Mouse (Mus musculus): ENCODE results near the gene Itga10.

Itga10 gene

GRCm38 (mm10) chr3:96623201-96623600 is 22.2 kb upstream of the Itga10 start:
- TF ChIP-seq GATA4 (IDR thresholded peaks at IDR 0.05; ENCODE audit: insufficient replicate concordance, low read length), result no peak

- TF ChIP-seq GATA4 (IDR thresholded peaks at IDR 0.05; ENCODE audit: insufficient replicate concordance, low read length), result 0 out of 2 replicates have a peak, but pooled peaks have one; percentile 10
Measured at GRCm38 (mm10) chr3:96629729-96630600, 15.4 kb upstream of the Itga10 start, which contains the start of gene Rbm8a. Gene Rbm8a (plus strand): TSS chr3:96629933.

GRCm38 (mm10) chr3:96632058-96632457 is 13.3 kb upstream of the Itga10 start:
- no peak for TF ChIP-seq GATA4 (IDR thresholded peaks at IDR 0.05; ENCODE audit: insufficient replicate concordance, low read length)

GRCm38 (mm10) chr3:96634015-96634414 is 11.4 kb upstream of the Itga10 start:
- no peak for TF ChIP-seq GATA4 (IDR thresholded peaks at IDR 0.05; ENCODE audit: insufficient replicate concordance, low read length)

- TF ChIP-seq GATA4 (IDR thresholded peaks at IDR 0.05; ENCODE audit: insufficient replicate concordance, low read length), result peak; percentile 55; the same call in 1 of the 2 replicates
Measured at GRCm38 (mm10) chr3:96634928-96635879, 10.2 kb upstream of the Itga10 start, which contains the start of the genes Pex11b and Gm42957. Gene Pex11b (plus strand): TSS chr3:96635376. Gene Gm42957 (plus strand): TSS chr3:96635474.

- no peak for TF ChIP-seq GATA4 (IDR thresholded peaks at IDR 0.05; ENCODE audit: insufficient replicate concordance, low read length)
Measured at GRCm38 (mm10) chr3:96635906-96636305, 9.5 kb upstream of the Itga10 start.

GRCm38 (mm10) chr3:96636448-96636847 is 8.9 kb upstream of the Itga10 start:
- TF ChIP-seq GATA4 (IDR thresholded peaks at IDR 0.05; ENCODE audit: insufficient replicate concordance, low read length), result no peak

GRCm38 (mm10) chr3:96639219-96639618 is 6.2 kb upstream of the Itga10 start:
- TF ChIP-seq GATA4 (IDR thresholded peaks at IDR 0.05; ENCODE audit: insufficient replicate concordance, low read length), result no peak

- no peak for TF ChIP-seq GATA4 (IDR thresholded peaks at IDR 0.05; ENCODE audit: insufficient replicate concordance, low read length)
Measured at GRCm38 (mm10) chr3:96647365-96647764, 2.0 kb downstream of the Itga10 start.

- no peak for TF ChIP-seq GATA4 (IDR thresholded peaks at IDR 0.05; ENCODE audit: insufficient replicate concordance, low read length)
Measured at GRCm38 (mm10) chr3:96660901-96661300, 15.5 kb downstream of the Itga10 start.

GRCm38 (mm10) chr3:96662731-96663316 is 17.4 kb downstream of the Itga10 start:
- no peak for TF ChIP-seq GATA4 (IDR thresholded peaks at IDR 0.05; ENCODE audit: insufficient replicate concordance, low read length)

GRCm38 (mm10) chr3:96663432-96664239 is 18.3 kb downstream of the Itga10 start:
- TF ChIP-seq GATA4 (IDR thresholded peaks at IDR 0.05; ENCODE audit: insufficient replicate concordance, low read length), result no peak

- no peak for TF ChIP-seq GATA4 (IDR thresholded peaks at IDR 0.05; ENCODE audit: insufficient replicate concordance, low read length)
Measured at GRCm38 (mm10) chr3:96666916-96667315, 21.5 kb downstream of the Itga10 start.

- no peak for TF ChIP-seq GATA4 (IDR thresholded peaks at IDR 0.05; ENCODE audit: insufficient replicate concordance, low read length)
Measured at GRCm38 (mm10) chr3:96667316-96667715, 21.9 kb downstream of the Itga10 start.
